Mouse (Mus musculus): ENCODE measurements around the gene Serpinb1c.

Gene Serpinb1c

DNA sequence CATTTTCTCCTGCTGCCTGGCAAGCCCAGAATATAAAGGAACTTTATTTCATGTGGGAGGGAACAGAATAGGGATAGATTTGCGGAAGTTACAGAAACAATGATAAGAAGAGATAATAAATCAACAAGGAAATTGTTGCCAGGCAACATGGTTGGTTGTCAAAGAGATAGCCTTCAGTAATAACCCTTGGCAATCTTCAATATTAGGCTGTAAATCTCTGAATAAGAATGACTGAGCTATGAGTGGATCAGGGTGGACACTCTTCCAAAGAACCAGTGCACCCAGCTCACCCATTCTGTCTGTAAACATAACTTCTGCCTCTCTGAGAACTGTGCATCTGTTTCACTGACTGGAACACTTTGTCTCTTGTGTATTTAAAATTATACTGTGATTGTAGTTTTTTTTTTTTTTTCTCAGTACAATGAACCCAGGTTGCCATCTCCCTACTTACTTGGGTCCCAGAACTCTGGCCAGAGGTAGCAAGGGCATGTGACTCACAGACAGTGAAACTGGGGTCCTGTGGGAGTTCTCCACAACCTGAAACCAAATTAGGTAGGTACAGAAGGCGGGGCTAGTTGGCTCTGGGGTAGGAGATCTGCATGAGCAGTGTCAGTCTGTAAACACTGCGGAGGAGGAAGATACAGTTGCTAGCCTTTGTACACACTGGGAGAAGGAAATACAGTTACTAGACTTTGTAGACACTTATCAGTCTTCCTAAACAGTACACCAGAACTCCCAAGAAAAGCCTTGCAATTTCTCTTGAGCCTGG is 66.3 kb downstream of the Serpinb1c start:
- in situ Hi-C loops (cut with MboI; ENCODE audit: unreplicated experiment in 2 of 2): no loop called here

All from v-Abl transformed pro-B cells (cell line).